Mouse (Mus musculus): ENCODE results near the gene Gm49395.

DNA sequence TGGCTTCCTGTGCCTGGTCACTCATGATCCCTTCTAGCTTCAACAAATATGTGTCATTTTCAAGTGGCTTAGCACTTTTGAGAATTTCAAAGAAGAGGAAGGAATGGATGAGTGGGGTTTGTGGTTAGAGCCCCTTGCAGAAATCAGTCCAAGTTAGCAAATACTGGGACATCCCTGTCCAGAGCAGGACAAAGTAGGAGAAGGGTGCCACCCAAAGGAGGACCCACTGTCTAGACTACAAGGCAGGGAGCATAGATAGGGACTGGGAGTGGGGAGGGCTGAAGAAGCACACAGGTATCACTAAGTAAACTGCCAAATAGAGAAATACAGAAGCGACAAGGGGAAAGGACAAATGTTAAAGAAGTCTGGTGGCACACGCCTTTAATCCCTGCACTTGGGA is 1.0 kb upstream of the Gm49395 start:
- TF ChIP-seq MYC (IDR thresholded peaks at IDR 0.05; ENCODE audit: low read depth, low read length) (no peak), CTCF (conservative IDR thresholded peaks at IDR 0.05 in 1 of 2, IDR thresholded peaks at IDR 0.05 in 1 of 2; ENCODE audit: low read depth in 2 of 2, low read length in 2 of 2) (no peak), KAT2A (IDR thresholded peaks at IDR 0.05; ENCODE audit: insufficient replicate concordance, low read length) (no peak), MAX (IDR thresholded peaks at IDR 0.05; ENCODE audit: low read length) (no peak), POLR2AphosphoS2 (IDR thresholded peaks at IDR 0.05; ENCODE audit: low read depth, low read length) (no peak), ZKSCAN1 (IDR thresholded peaks at IDR 0.05; ENCODE audit: borderline replicate concordance, low read depth, low read length) (no peak), SMC3 (IDR thresholded peaks at IDR 0.05; ENCODE audit: low read depth, low read length) (no peak), MAZ (IDR thresholded peaks at IDR 0.05; ENCODE audit: low read depth, low read length) (no peak), POLR2A (IDR thresholded peaks at IDR 0.05; ENCODE audit: low read depth, low read length) (no peak), CHD1 (IDR thresholded peaks at IDR 0.05; ENCODE audit: low read depth, low read length) (no peak), JUN (IDR thresholded peaks at IDR 0.05; ENCODE audit: insufficient read depth, low read depth, low read length) (no peak), ZNF384 (IDR thresholded peaks at IDR 0.05; ENCODE audit: low read depth, low read length) (no peak)
